Mouse (Mus musculus) natural killer cell, adult 2 months (primary cell): ENCODE results near the gene Asb14.
"Not testable (repeated sequence)": the region's sequence is repeated elsewhere in the genome, so short reads cannot be mapped to it uniquely, and the experiment has no call there.

Experiments used
- DNase-seq, 2 experiments: peaks; one replicate each; pipeline ENCODE4 v3.0.0; 2022; ENCODE audit warnings: low spot score in 2 of 2

The Asb14 gene

DNA sequence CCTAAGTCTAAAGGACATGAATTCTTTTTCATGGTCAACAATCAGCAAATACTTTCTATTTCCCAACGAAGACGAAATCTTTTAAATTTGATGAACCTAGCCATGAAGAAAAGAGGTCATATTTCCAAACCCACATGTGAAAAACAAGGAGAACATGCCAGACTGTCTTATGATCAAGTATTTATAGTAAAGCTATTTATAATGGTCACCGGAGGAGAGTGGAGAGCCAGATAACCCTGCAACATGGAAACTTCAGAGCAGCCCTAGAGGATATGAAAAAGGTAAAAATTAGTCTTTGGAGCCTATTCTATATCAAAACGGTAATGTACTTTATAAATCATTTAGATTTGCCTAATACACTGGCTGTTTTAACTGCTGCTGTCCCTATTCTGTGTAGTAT is at the start of gene Asb14:
Gene Asb14 (plus strand): TSS at position 166 of the 400 bp plus-strand sequence.
- no peak for DNase-seq

DNA sequence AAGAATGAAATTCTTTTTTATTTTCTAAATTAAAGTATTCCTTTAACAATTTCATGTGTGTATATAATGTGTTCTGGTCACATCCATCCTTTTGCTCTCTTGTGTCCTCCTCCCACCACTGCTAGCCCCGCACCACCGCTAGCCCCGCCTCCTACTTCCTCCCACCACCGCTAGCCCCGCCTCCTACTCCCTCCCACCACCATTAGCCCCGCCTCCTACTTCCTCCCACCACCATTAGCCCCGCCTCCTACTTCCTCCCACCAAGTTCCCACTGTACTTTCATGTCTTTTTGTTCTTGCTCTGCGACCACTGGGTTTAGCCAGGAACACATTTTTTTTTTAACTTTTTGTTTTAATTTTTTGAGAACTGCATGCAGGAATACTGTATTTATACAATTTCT is 41.3 kb upstream of the Asb14 start:
- DNase-seq: peak in 1 of 2 experiments; percentile 28

DNA sequence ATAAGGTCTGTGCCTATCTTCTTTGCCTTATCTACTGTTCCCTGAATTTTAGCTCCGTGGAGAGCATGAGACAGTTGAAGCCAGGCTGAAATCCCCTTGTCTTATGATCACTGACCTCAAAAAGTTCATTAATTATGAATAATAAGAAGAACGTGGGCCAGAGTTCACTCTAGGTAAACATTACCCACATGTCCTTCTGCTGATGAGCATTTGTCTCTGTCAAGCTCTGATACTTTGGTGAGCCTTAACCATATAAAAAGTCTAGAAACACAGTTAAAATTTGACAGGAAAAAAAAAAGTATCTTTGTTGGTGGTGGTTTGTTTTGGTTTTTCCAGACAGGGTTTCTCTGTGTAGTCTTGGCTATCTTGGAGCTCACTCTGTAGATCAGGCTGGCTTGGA is 40.3 kb upstream of the Asb14 start:
- no peak for DNase-seq

DNA sequence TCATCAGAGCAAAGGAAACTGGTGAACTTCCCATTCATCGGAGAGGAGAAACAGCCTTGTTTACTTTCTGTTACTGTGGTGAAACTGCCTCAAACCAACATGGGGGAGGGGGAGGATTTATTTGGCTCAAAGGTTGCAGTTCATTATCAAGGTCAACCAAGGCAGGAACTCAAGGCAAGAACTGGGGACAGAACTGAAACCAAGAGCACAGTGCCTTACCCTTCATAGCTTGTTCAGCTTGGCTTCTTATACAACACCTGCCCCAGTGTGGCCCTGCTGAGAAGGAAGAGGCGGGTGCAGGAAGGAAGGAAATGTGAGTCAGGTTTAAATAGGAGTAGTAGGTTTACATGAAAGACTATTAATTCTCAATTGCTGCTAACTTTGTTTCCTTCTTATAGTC is 36.0 kb upstream of the Asb14 start:
- DNase-seq: peak in 1 of 2 experiments; percentile 32

DNA sequence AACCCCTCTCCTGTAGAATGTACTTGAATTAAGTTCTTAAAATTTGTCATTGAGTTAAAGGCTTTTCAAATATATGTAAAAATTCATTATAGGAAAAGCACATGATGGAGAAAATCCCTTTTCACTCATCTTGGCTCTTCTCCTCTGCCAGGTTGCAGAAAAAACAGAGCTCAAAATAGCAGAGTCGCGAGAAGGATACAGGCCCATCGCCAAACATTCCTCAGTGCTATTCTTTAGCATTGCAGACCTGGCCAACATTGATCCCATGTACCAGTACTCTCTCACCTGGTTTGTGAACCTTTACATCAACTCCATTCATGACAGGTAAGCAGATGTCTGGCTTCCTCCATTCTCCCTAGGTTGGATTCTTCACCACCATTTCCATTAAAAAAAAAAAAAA is 35.3 kb upstream of the Asb14 start:
- no peak for DNase-seq

DNA sequence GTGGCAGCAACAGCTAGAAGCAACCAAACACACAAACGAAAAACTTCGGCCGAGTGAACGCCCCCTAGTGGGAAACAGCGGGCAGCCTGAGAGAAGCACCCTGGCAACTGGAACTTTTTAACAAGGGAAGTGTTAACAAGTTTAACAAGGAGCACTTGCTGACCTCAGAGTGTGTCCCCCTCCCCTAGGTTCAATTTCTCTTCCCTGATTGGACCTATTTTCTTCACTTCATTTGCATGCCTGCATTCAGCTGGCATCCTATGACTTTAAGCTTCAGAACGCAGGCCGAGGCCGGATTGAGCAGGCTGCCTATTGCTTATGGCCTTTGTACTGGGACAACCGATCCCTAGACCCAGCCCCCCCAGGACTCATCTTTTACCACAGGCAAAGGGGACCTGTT is 27.0 kb upstream of the Asb14 start:
- no peak for DNase-seq

DNA sequence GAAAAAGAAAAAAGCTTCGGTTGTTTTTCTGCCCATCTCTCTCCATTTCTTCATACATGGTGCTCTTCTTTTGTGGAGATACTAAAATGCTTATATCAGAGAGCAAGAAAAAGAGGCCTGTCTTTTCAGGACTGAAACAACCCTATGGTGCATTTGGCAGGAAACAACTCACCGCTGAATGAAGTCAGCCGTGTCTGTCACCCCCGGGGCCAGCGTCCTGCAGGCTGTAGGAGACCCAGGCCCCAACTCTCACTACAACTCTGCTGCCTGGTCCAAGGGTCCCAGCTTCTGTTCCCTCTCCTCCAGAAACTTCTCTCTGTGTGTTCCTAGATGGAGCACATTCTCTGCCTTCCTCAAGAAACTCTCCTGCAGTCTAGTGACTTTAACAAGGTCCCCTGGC is 26.1 kb upstream of the Asb14 start:
- DNase-seq: no peak

DNA sequence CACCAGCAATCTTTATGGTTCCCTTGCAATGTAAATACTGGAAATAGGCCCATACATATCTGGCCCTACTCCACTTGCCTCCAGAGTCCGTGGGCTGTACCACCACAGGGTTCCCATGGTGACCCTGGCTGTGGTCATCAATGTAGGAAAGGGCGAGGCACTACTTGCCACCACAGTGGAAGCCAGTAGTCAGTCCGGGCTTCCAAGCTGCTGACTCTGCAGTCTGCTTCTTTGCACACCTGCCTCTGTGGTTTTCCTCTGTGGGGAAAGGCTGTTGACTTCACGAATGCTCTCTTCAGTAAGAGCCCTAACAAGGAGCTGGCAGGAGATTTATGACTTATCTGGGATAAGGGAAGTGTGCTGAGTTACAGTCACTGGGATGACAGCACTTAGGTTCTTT is 15.6 kb upstream of the Asb14 start:
- no peak for DNase-seq

DNA sequence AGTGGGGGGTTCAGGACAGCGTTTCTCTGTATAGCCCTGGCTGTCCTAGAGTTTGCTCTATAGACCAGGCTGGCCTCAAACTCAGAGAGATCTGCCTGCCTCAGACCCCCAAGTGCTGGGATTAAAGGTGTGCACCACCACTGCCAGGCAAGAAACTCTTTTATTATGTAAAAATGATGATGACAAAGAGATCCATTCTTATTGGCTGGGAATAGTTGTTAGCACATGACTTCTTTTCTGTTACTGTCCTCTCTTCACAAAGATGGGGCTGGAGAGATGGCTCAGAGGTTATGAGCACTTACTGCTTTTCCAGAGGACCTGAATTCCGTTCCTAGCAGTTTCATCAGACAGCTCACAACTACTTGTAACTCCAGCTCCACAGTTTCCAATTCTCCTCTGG is 14.4 kb upstream of the Asb14 start:
- DNase-seq: no peak

DNA sequence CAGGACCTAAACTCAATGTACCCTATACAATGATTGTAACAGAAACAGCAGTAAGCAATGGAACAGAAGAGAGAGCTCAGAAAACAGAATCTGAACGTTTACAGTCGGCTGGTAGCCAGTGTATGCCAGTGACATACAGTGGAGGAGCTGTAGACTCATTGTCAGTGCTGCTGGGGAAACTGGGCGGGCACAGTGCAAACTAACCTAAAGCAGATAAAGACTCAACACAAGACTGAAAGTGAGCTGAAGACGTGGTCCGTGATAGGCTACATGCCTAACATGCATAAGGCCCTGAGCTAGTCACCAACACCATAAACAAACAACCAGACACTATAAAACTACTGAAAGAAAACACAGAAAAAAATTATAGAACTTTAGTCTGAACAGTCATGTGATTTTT is 12.7 kb upstream of the Asb14 start:
- no peak for DNase-seq

DNA sequence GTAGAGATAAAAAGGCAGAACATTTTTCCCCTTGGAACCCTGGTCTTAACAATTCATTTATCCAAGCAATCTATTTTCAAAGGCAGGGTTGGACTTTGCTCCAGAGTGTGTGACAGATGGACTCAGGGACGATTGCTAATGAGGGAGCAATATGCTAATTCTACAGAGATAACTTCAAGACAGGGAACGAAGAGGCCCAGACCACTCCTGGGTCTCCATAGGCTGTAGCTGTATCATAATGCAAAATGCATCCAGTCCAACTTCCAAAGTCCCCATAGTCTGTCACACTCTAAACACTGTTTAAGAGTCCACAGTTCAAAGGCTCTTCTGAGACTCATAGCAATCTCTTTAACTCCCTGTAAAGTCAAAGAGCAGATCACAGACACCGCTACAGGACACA is 7.1 kb upstream of the Asb14 start:
- no peak for DNase-seq

DNA sequence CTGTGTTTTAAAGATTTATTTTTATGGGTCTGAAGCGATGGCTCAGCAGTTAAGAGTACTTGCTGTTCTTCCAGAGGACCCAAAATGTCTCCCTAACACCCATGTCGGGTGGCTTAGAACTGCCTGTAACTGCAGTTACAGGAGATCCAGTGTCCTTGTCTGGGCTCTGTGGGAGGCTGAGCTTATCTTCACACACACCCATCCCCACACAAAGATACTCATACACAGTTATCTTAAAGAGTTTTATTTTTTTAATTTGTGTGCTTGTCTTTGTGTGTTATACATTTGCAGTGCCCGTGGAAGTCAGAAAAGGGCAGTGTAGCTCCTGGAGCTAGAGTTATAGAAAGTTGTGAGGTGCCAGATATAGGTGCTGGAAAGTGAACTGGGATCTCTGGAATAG is 3.6 kb upstream of the Asb14 start:
- DNase-seq: no peak

DNA sequence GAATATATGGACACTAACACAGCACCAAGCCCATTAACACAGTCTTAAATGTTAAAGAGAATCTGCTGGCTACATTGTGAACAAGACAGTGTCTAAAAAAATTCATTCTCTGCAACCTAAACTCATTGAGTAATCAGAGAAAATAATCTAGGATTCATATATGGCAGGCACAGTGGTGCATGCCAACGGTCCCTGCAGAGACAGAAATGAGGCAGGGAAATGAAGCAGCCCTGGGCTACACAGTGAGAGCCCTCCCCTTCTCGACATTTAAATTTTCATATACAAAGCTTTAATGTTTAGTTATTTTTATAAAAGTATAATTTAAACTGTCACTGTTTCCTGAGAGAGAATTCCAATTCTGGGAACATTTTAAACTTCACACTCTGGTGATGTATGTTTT is 5.1 kb downstream of the Asb14 start:
- DNase-seq: no peak

DNA sequence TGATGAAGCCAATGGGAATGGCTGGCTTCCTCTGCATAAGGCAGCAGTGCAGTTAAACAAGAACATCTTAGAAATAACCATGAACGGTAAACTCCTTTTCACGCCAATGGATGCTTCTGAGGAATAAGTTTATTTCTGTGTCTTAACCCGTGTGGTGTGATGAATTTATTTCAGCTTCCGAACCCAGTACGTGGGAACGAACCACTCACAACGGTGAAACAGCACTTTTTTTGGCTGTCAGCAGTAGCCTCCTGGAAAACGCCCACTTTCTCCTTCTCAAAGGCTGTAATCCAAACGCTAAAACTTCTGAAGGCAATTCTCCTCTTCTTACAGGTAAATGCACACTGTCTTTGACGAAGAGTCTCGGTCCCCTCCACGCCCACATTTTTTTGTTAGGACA is 6.5 kb downstream of the Asb14 start:
- no peak for DNase-seq

DNA sequence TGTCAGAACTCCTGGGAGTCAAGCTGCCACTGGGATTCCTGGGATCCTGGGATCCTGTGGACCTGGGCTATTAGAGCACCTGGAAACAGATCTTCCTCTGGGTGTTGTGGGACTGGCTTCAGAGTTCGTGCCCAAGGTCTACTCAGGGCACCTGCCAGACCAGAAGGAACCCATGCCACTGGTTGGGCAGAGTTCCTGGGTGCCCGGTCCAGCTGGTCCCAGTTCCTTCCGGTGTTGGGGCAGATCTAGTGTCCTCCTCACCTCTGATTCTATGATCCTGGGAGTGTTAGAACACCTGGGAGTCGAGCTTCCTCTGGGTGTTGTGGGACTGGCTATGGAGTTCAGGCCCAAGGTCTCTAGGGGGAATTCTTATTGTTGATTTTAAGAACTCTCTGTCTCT is 13.0 kb downstream of the Asb14 start:
- no peak for DNase-seq

DNA sequence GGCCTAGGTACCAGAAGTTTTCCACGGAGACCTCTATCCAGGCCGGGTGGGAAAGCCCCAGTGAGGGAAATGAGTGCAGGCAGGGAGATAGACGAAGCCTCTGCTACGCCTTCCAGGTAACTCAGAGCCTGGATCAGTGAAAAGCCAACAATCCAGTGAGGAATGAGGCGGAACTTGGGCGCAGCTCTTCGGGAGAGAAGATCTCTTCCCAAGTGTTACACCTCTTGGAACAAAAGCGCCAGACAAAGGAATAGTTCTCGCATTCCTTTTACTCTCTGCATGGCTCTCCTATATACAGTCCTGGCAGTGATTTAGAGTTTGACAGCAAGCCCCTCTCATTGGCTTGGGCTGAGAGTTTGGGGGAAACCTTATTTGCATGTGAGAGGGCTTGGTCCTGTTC is 16.1 kb downstream of the Asb14 start:
- DNase-seq: not testable (repeated sequence)

DNA sequence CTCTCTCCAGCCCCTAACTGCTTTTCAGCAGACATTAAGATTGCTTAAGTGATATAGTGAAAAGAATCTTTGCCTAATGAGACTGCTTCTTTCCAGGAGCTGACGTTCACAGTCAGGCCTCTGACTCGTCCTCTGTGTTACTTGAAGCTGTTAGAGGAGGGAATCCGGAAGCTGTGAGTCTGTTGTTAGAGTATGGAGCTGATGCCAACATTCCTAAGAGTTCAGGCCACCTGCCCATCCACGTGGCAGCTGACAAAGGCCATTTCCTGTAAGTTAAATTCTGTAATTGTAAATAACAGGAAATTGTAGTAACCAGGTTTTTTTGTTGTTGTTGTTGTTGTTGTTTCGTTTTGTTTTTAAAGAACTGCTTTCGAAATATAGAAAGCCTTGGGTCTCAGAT is 16.8 kb downstream of the Asb14 start:
- DNase-seq: no peak

DNA sequence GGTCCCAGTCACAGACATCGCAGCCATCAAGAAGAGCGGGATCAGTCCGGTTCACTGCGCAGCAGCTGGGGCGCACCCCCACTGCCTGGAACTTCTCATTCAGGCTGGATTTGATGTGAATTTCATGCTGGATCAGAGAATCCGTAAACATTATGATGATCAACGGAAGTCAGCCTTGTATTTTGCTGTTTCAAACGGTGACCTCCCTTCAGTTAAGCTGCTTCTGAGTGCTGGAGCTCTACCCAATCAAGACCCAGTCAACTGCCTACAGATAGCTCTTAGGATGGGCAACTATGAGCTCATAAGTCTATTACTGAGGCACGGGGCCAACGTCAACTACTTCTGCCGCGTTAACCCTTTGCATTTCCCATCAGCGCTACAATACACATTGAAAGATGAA is 17.5 kb downstream of the Asb14 start:
- DNase-seq: no peak

DNA sequence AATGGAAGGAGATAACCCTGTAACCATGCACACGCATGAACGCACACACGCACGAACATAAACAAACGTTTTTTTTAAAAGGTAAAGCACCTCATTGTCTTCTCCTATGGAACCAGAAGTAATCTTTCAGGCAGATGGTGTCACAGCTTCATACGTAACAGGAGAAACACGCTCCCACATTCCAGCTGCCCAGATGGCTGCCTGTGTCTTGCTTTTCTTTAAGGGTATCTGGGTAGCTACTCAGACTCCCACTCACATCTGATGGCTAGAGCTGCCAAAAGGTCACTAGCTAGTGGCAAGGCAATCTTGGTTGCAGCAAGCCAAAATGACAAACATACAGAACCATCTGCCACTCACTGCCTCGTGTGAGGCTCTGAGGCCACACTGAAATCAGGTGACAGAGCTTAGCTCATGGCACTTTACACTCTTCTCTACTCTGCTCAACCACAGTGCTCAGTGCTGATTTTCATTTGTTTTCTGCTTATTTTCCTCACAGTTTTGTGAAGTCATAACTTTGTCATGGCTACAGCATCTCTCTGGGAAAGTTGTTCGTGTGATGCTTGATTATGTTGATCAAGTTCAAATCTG is 19.4 kb downstream of the Asb14 start:
- DNase-seq: no peak

DNA sequence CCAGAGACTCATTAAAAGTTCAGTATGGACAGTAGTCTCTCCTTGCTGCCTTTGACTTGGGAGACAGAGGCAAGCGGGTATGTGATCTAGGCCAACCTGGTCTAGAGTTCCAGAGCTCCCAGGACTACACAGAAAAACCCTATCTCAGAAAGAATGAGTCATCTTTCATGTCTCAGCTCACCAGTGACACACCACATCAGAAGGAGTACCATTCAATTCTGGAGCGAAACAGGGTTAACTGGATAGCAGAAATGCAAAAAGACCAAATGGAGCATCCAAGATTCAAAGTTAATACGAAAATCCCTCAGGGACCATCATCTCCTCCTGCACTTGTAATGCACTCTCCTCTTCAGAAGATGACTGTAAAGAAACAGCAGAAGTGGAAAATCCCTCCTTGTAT is 25.0 kb downstream of the Asb14 start:
- DNase-seq: no peak

DNA sequence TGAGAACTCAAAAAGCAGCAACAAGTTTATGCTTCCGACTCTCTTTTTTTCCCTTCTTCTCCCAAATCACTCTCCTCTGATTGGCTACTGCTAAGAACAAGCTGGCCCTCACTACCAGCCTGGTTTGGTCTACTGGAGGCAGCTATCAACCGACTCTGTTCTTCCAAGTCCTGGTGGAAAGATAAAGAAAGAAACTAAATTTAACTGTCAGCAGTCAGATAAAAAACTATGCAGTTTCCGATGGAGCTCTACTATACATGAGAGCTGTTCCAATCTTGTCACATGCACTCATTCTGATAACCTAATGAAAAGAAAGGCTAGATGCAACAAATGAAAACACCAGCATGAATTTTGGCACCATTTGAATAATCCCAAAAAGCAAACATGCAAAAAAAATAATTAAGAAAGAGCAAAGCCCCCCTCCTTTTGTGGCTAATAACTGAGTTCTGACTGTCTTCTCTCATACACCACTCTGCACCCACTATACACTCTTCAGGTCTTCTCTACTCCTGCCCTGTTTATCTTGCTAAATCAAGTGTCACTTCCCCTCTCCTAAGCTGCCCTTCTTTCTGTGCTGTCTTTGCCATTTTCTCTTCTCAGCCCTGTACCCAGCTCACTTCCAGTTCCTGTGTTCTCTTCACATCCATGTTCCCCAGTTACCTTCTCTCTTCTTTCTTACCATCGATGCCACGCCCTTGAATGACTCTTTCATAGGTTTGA is 29.5 kb downstream of the Asb14 start:
- DNase-seq: no peak

DNA sequence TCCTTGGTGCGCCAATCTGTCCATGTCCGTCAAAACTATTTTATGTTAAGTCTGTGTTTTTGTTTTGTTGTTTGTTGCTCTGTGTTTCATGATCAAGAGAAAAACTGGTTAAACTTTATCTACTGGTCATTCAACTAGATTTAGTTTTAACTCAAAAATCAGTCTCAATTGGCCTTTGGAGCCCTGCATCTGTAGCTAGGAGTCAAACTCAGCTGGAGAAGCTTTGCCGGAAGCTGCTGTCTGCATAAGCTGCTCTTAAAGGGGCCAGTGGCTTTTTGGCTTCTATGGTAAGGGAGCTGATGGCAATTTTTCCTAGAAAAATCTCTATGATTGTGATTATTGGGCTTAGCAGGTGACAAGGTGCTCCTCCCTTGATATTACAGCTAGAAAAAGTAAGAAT is 40.5 kb downstream of the Asb14 start:
- no peak for DNase-seq

DNA sequence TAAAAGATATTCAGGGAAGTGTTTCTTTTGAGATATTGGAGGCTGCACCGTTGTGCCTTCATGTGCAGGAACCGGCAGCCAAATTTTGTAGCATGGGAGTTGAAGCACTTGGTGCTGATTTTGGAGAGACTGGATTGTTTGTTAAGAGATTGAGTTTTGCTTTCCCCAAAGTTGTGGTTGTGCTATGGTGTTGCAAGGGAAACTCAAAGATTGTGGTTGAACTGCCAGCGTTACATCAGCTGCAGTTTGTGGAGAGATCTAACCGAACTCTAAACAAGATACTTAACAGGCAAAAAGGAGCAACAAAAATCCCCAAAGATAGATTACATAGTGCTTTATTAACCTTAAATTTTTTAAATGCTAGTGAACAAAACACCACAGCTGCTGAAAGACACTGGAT is 41.2 kb downstream of the Asb14 start:
- DNase-seq: no peak

DNA sequence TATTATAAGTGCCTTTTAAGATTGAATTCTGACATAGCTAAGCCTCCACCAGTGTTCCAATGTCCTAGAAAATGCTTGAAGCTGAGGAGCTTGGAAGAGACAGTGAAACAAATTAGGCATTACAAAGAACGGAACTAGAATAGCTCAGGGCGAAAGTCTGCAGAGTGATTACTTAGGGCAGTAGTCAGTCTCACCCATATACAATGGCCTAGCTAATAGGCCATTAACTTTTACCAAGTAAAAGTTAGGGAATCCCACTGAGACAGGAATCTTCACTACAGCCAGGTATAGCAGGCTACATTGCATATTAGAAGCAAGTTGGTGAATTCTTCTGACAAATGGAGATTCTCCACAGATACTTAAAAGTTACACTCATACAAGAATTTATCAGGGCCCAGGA is 61.8 kb downstream of the Asb14 start:
- DNase-seq: not testable (repeated sequence)
